Mouse (Mus musculus) layer of hippocampus, postnatal 25 days (tissue): ENCODE results near the gene Six5. TPM values are rescaled to one million over a fixed set of nuclear protein-coding genes. Genes with fewer than 3 reads are reported as not detected.

Experiments used
- DNase-seq, 2 experiments: peaks; one replicate each; pipeline ENCODE4 v3.0.0; 2022; ENCODE audit warnings: mixed read lengths in 2 of 2, low spot score in 1 of 2; ENCODE audit errors: extremely low spot score in 1 of 2
- total RNA-seq, 2 experiments: library from RNA; stranded (reverse); gene quantifications; 2 replicates each; pipeline ENCODE4 v1.2.3; 2021

Six5 gene
- total RNA-seq, 2 experiments from 2014 or later = 1.8 to 2.6 TPM

- no peak for DNase-seq
Measured at GRCm38 (mm10) chr7:19075231-19075630, 19.2 kb upstream of the Six5 start.

GRCm38 (mm10) chr7:19075723-19076585, 18.4 kb upstream of the Six5 start, which contains the start of gene Dmwd:
Dmwd (plus strand) TSS chr7:19076227.
- DNase-seq = peak; percentile 80 to 83

- no peak for DNase-seq
Measured at GRCm38 (mm10) chr7:19076586-19076991, 17.8 kb upstream of the Six5 start.

GRCm38 (mm10) chr7:19077761-19078160, 16.6 kb upstream of the Six5 start:
- DNase-seq = no peak

GRCm38 (mm10) chr7:19078732-19079131, 15.7 kb upstream of the Six5 start:
- no peak for DNase-seq

GRCm38 (mm10) chr7:19080451-19080950, 13.9 kb upstream of the Six5 start:
- no peak for DNase-seq

GRCm38 (mm10) chr7:19082171-19082570, 12.2 kb upstream of the Six5 start:
- no peak for DNase-seq

GRCm38 (mm10) chr7:19083096-19083495, 11.3 kb upstream of the Six5 start:
- DNase-seq = no peak

- no peak for DNase-seq
Measured at GRCm38 (mm10) chr7:19083701-19084100, 10.7 kb upstream of the Six5 start, which contains the start of gene Dmpk. Dmpk (plus strand) TSS chr7:19083849.

GRCm38 (mm10) chr7:19084277-19084771, 10.1 kb upstream of the Six5 start:
- no peak for DNase-seq

GRCm38 (mm10) chr7:19084921-19085473, 9.4 kb upstream of the Six5 start:
- no peak for DNase-seq

- DNase-seq = no peak
Measured at GRCm38 (mm10) chr7:19085495-19085894, 8.9 kb upstream of the Six5 start.

- no peak for DNase-seq
Measured at GRCm38 (mm10) chr7:19086042-19086441, 8.4 kb upstream of the Six5 start.

GRCm38 (mm10) chr7:19086760-19087159, 7.6 kb upstream of the Six5 start:
- DNase-seq = no peak

GRCm38 (mm10) chr7:19088813-19089212, 5.6 kb upstream of the Six5 start:
- peak in 1 of 2 experiments; percentile 65 for DNase-seq

GRCm38 (mm10) chr7:19091913-19092312, 2.5 kb upstream of the Six5 start:
- DNase-seq = no peak

- no peak for DNase-seq
Measured at GRCm38 (mm10) chr7:19092381-19093173, 1.8 kb upstream of the Six5 start.

- peak; percentile 57 to 73 for DNase-seq
Measured at GRCm38 (mm10) chr7:19093174-19093521, 1.2 kb upstream of the Six5 start.

- DNase-seq = peak; percentile 71 to 76
Measured at GRCm38 (mm10) chr7:19093537-19094385, 633 bp upstream of the Six5 start.
